Mouse (Mus musculus) liver, embryonic 14.5 days (tissue): ENCODE data around the gene Gm11172. TPM values are rescaled to one million over a fixed set of nuclear protein-coding genes. Genes with fewer than 3 reads are reported as not detected.

ENCODE experiments used
- ATAC-seq: fragments of 200-750 bp; cut with Nextera tagmentation; 2 replicates; pipeline ENCODE4 v1.8.0; 2017; ENCODE audit warnings: moderate number of reproducible peaks, mild to moderate bottlenecking, moderate library complexity; ENCODE audit not compliant: insufficient read depth
- DNase-seq, 3 experiments: peaks; one replicate each; pipeline ENCODE4 v3.0.0-alpha.2; 2012 to 2013; ENCODE audit warnings: low read depth in 3 of 3, low spot score in 3 of 3
- H3K27ac ChIP-seq: fragments of 300-500 bp; sonication (generic); 2 replicates; pipeline ENCODE4 v1.5.1; 2014; ENCODE audit warnings: moderate library complexity, mild to moderate bottlenecking, control low read depth, inconsistent platforms
- H3K27me3 ChIP-seq: fragments of 300-500 bp; sonication (generic); 2 replicates; pipeline ENCODE4 v1.6.1; 2014; ENCODE audit warnings: mild to moderate bottlenecking, low read length, moderate library complexity; ENCODE audit not compliant: control insufficient read depth, insufficient read depth
- H3K36me3 ChIP-seq: fragments of 300-500 bp; sonication (generic); replicated peaks from 2 replicates; pipeline ENCODE4 v1.6.1; 2014; ENCODE audit warnings: low read depth; ENCODE audit not compliant: control insufficient read depth, insufficient read depth
- H3K4me1 ChIP-seq, 2 experiments: fragments of 200-500 bp in 1 of 2; fragments of 300-500 bp in 1 of 2; sonication (generic) in 1 of 2; replicated peaks; 2 replicates each; pipeline ENCODE4 v1.6.1; 2012 to 2014; ENCODE audit warnings: antibody characterized with exemption in 1 of 2, inconsistent platforms in 1 of 2, low read length in 1 of 2; ENCODE audit not compliant: control insufficient read depth in 2 of 2, insufficient read depth in 2 of 2
- H3K4me2 ChIP-seq: fragments of 300-500 bp; sonication (generic); 2 replicates; pipeline ENCODE4 v1.6.1; 2014; ENCODE audit warnings: low read depth, mild to moderate bottlenecking, control low read depth, moderate library complexity
- H3K4me3 ChIP-seq, 2 experiments: fragments of 200-500 bp in 1 of 2; fragments of 300-500 bp in 1 of 2; sonication (generic) in 1 of 2; 2 replicates each; pipeline ENCODE4 v1.5.1; 2012 to 2014; ENCODE audit warnings: low read depth in 2 of 2, low read length in 2 of 2, mild to moderate bottlenecking in 2 of 2, control low read depth in 1 of 2, inconsistent platforms in 1 of 2, moderate library complexity in 1 of 2; ENCODE audit not compliant: insufficient read depth in 1 of 2
- H3K9ac ChIP-seq: fragments of 300-500 bp; sonication (generic); replicated peaks from 2 replicates; pipeline ENCODE4 v1.6.1; 2014; ENCODE audit warnings: mild to moderate bottlenecking, control low read depth, moderate library complexity
- H3K9me3 ChIP-seq: fragments of 300-500 bp; sonication (generic); 2 replicates; pipeline ENCODE4 v1.6.1; 2016; ENCODE audit warnings: low read length, mixed read lengths; ENCODE audit not compliant: control insufficient read depth
- CTCF ChIP-seq: IDR thresholded peaks from 2 replicates; pipeline ENCODE4 v1.5.1; 2016; ENCODE audit warnings: antibody characterized with exemption, low read depth, control low read depth
- EP300 ChIP-seq: IDR thresholded peaks from 2 replicates; pipeline ENCODE4 v1.6.1; 2016; ENCODE audit warnings: antibody characterized with exemption, low read depth
- WGBS: fragments of 180-500 bp; shearing (Covaris S2); extraction: QIAGEN DNeasy Blood & Tissue Kit; methylation state at CpG from one replicate; pipeline ENCODE4 v1.1.7; 2014; ENCODE audit not compliant: insufficient replicate concordance; 5-methylcytosine and 5-hydroxymethylcytosine counted together
- polyA plus RNA-seq, 2 experiments: library from polyadenylated mRNA; depleted of rRNA in 1 of 2; stranded (reverse) in 1 of 2; unstranded in 1 of 2; fragments of >200 nt; fragmentation: Nextera tagmentation in 1 of 2; extraction: Ambion mirVana in 1 of 2; gene quantifications; 2 replicates each; pipeline versions ENCODE4 v1.2.1 to v1.2.3; 2012 to 2014

The Gm11172 gene
- polyA plus RNA-seq, 2 experiments: not detected

- TF ChIP-seq CTCF: no peak
- no peak for TF ChIP-seq EP300
- Histone ChIP-seq H3K4me1 (no peaks in the 10 kb centered on the region), H3K4me3 (no peak within 1 kb of the TSS), H3K4me2 (no peak within 1 kb of the TSS), H3K36me3 (no peaks in the 10 kb centered on the region), H3K27me3 (no peaks in the 10 kb centered on the region), H3K9ac (no peak within 1 kb of the TSS), H3K27ac (no peak within 1 kb of the TSS), H3K9me3 (no peaks in the 10 kb centered on the region)
- DNase-seq (no peak), ATAC-seq (no peak)
- whole genome bisulfite sequencing: 54% methylated on average over 10 of the region's 10 CpGs
Measured at GRCm38 (mm10) chr16:10805789-10806527, 6.8 kb upstream of the Gm11172 start, which contains the start of gene Prm1. TSS of gene Prm1 (minus strand) at chr16:10805839.

DNA sequence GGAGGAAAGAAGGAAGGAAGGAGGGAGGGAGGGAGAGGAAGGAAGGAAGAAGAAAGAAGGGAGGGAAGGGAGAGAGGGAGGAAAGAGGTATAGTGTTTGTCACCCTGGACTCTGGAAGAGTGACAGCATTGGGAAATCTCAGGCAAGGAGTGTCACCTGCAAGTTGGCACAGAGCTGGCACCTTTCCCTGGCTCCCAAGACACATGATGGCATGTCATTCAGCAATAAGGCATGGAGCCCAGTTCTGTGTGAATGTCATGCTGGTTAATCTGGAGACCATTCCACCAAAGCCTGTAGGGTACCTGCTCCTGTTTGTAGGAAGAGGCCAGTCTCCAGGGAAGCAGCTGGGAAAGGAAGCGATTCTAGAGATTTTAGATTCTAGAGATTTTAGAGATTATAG is 2.3 kb upstream of the Gm11172 start:
- no peak for TF ChIP-seq CTCF
- no peak for TF ChIP-seq EP300
- no peak overlapping the region for H3K4me3 ChIP-seq
- no peak overlapping the region for H3K4me2 ChIP-seq
- ATAC-seq (no peak), DNase-seq (no peak)
- no peaks in the 10 kb centered on the region for H3K36me3 ChIP-seq
- no peaks in the 10 kb centered on the region for H3K27me3 ChIP-seq
- H3K27ac ChIP-seq: no peak overlapping the region
- H3K4me1 ChIP-seq: peaks cover 0 to 7% of the 10 kb centered on the region in 2 experiments; a peak in 2 of 4 replicates
- H3K9ac ChIP-seq: no peak overlapping the region
- WGBS: 54% methylated on average over 1 of the region's 1 CpGs
- no peaks in the 10 kb centered on the region for H3K9me3 ChIP-seq

GRCm38 (mm10) chr16:10813726-10814125 is 1.0 kb downstream of the Gm11172 start:
- ATAC-seq (no peak), DNase-seq (no peak)
- 43% methylated on average over 4 of the region's 4 CpGs for WGBS
- Histone ChIP-seq H3K9me3 (no peaks in the 10 kb centered on the region), H3K36me3 (no peaks in the 10 kb centered on the region), H3K27ac (no peak overlapping the region), H3K4me2 (no peak overlapping the region), H3K4me1 (peaks cover 0 to 7% of the 10 kb centered on the region in 2 experiments; a peak in 2 of 4 replicates), H3K9ac (no peak overlapping the region), H3K4me3 (no peak overlapping the region), H3K27me3 (no peaks in the 10 kb centered on the region)
- TF ChIP-seq EP300 (no peak), CTCF (no peak)

DNA sequence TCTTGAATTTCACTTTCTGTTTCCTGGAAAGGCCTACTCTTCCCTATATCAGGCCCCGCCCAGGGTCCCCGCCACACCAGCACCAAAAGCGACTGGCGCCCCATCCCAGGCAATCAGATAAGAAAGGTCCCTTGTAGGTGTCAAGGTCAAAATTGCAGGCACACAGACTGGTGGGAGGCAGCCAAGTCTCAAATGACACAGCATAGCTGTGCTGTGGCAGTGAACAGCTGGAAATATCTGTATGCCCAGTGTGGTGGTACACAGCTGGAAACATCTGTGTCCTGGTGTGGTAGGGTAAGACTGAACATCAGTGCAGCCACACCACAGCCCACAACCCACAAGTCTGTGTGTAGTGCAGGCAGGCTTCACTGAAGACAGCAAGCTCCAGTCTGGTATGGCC is 2.1 kb downstream of the Gm11172 start:
- TF ChIP-seq EP300: no peak
- no peak for TF ChIP-seq CTCF
- H3K4me2 ChIP-seq: no peak overlapping the region
- ATAC-seq (no peak), DNase-seq (peak in 1 of 3 experiments; percentile 11)
- no peak overlapping the region for H3K9ac ChIP-seq
- no peaks in the 10 kb centered on the region for H3K9me3 ChIP-seq
- no peak overlapping the region for H3K27ac ChIP-seq
- H3K27me3 ChIP-seq: no peaks in the 10 kb centered on the region
- no peaks in the 10 kb centered on the region for H3K36me3 ChIP-seq
- WGBS: 8% methylated on average over 4 of the region's 4 CpGs
- no peak overlapping the region for H3K4me3 ChIP-seq
- peaks cover 0 to 7% of the 10 kb centered on the region in 2 experiments; a peak in 2 of 4 replicates for H3K4me1 ChIP-seq

DNA sequence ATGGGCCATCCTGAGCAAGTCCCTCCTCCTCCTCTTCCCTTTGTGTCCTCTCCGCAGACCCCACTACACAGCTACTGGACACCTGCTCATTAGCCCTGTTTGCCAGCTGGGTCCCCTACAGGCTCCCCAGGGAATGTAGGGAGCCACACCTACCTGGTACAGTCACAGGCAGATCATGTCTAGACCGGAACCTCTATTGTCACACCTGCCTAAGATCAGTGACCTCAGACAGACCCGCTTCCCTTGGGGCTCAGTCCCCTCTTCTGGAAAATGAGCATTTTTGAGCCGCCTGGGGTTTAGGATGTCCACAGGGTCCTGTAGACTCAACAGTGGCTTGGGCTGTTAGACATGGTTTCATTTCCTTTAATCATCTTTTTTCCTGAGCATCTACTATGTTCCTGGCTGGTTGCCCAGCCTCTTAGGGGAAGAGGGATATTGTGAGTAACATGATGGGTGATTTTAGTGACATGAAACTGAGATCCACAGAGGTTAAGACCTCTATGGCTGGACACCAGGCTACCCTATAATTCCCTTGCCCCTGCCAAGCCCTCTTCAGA is 5.9 kb downstream of the Gm11172 start:
- no peak overlapping the region for H3K27ac ChIP-seq
- peaks cover 0 to 7% of the 10 kb centered on the region in 2 experiments; a peak in 2 of 4 replicates for H3K4me1 ChIP-seq
- TF ChIP-seq EP300 (no peak), CTCF (no peak)
- WGBS: 67% methylated on average over 4 of the region's 4 CpGs
- H3K9ac ChIP-seq: no peak overlapping the region
- H3K4me2 ChIP-seq: no peak overlapping the region
- ATAC-seq: no peak
- no peaks in the 10 kb centered on the region for H3K9me3 ChIP-seq
- no peaks in the 10 kb centered on the region for H3K36me3 ChIP-seq
- no peak overlapping the region for H3K4me3 ChIP-seq
- no peak for DNase-seq
- no peaks in the 10 kb centered on the region for H3K27me3 ChIP-seq
